Mouse (Mus musculus): ENCODE data around the gene Isoc2b. TPM values are rescaled to one million over a fixed set of nuclear protein-coding genes. Genes with fewer than 3 reads are reported as not detected.
A peak's percentile ranks its signal among the peaks of the same experiment; 100 is the strongest.
"Not testable (repeated sequence)": the region's sequence is repeated elsewhere in the genome, so short reads cannot be mapped to it uniquely, and the experiment has no call there.

Isoc2b gene
- polyA plus RNA-seq, 1 experiment from 2014 or later: 3.2 TPM

- peaks cover 19% of the 10 kb centered on the region for H3K4me1 ChIP-seq (replicated peaks)
- peak overlapping the region; percentile 34 for H3K4me3 ChIP-seq
- no peaks in the 10 kb centered on the region for H3K36me3 ChIP-seq
- no peaks in the 10 kb centered on the region for H3K27me3 ChIP-seq
- peak overlapping the region; percentile 41 for H3K9ac ChIP-seq
- H3K27ac ChIP-seq (replicated peaks): peak overlapping the region; percentile 62
- WGBS: 5% methylated on average over 19 of the region's 19 CpGs
- peak; percentile 83 for ATAC-seq (ENCODE audit: low FRiP score, low read depth)
- peak overlapping the region; percentile 62 for H3K4me2 ChIP-seq
- H3K9me3 ChIP-seq: no peaks in the 10 kb centered on the region
These were observed 29.8 kb upstream of the Isoc2b start for GRCm38 (mm10) chr7:4899649-4900522.

GRCm38 (mm10) chr7:4898851-4899648 lies 29.0 kb upstream of the Isoc2b start:
- H3K4me2 ChIP-seq: peak overlapping the region; percentile 62
- peak overlapping the region; percentile 34 for H3K4me3 ChIP-seq
- no peaks in the 10 kb centered on the region for H3K9me3 ChIP-seq
- peak; percentile 61; the same call in 1 of the 2 replicates for ATAC-seq (ENCODE audit: low FRiP score, low read depth)
- 18% methylated on average over 16 of the region's 18 CpGs for WGBS
- H3K4me1 ChIP-seq (replicated peaks): peaks cover 19% of the 10 kb centered on the region
- no peaks in the 10 kb centered on the region for H3K36me3 ChIP-seq
- peak overlapping the region; percentile 62 for H3K27ac ChIP-seq (replicated peaks)
- no peaks in the 10 kb centered on the region for H3K27me3 ChIP-seq
- H3K9ac ChIP-seq: peak overlapping the region; percentile 41

GRCm38 (mm10) chr7:4895186-4895585 lies 25.1 kb upstream of the Isoc2b start:
- WGBS: 62% methylated on average over 11 of the region's 11 CpGs
- no peak for ATAC-seq (ENCODE audit: low FRiP score, low read depth)
- Histone ChIP-seq H3K4me2 (no peak overlapping the region), H3K27me3 (no peaks in the 10 kb centered on the region), H3K36me3 (no peaks in the 10 kb centered on the region), H3K4me3 (no peak overlapping the region), H3K27ac (replicated peaks) (no peak overlapping the region), H3K9me3 (no peaks in the 10 kb centered on the region), H3K4me1 (replicated peaks) (peaks cover 13% of the 10 kb centered on the region), H3K9ac (no peak overlapping the region)

GRCm38 (mm10) chr7:4886680-4887079 lies 16.6 kb upstream of the Isoc2b start:
- Histone ChIP-seq H3K27me3 (no peaks in the 10 kb centered on the region), H3K4me3 (no peak overlapping the region), H3K9me3 (no peaks in the 10 kb centered on the region), H3K27ac (replicated peaks) (no peak overlapping the region), H3K4me1 (replicated peaks) (no peaks in the 10 kb centered on the region), H3K9ac (no peak overlapping the region), H3K4me2 (no peak overlapping the region), H3K36me3 (no peaks in the 10 kb centered on the region)
- no peak for ATAC-seq (ENCODE audit: low FRiP score, low read depth)
- 85% methylated on average over 4 of the region's 4 CpGs for WGBS

GRCm38 (mm10) chr7:4879036-4879435 lies 9.0 kb upstream of the Isoc2b start:
- H3K9ac ChIP-seq; H3K4me3 ChIP-seq; ATAC-seq (ENCODE audit: low FRiP score, low read depth); H3K9me3 ChIP-seq; H3K27me3 ChIP-seq; H3K36me3 ChIP-seq; H3K27ac ChIP-seq (replicated peaks); H3K4me2 ChIP-seq: not testable (repeated sequence)
- H3K4me1 ChIP-seq (replicated peaks): peaks cover 15% of the 10 kb centered on the region
- WGBS: 83% methylated on average over 1 of the region's 1 CpGs

- H3K27me3 ChIP-seq: no peaks in the 10 kb centered on the region
- H3K9me3 ChIP-seq: no peaks in the 10 kb centered on the region
- no peak overlapping the region; the same call in 1 of the 2 replicates for H3K4me2 ChIP-seq
- no peak overlapping the region for H3K9ac ChIP-seq
- no peak for ATAC-seq (ENCODE audit: low FRiP score, low read depth)
- H3K4me3 ChIP-seq: no peak overlapping the region
- peaks cover 15% of the 10 kb centered on the region for H3K4me1 ChIP-seq (replicated peaks)
- no peak overlapping the region for H3K27ac ChIP-seq (replicated peaks)
- no peaks in the 10 kb centered on the region for H3K36me3 ChIP-seq
These were observed 8.1 kb upstream of the Isoc2b start for GRCm38 (mm10) chr7:4878186-4878585.

- Histone ChIP-seq H3K9ac (peak overlapping the region; percentile 52), H3K4me2 (peak overlapping the region; percentile 87), H3K27ac (replicated peaks) (no peak overlapping the region), H3K4me3 (peak overlapping the region; percentile 60), H3K36me3 (no peaks in the 10 kb centered on the region), H3K9me3 (no peaks in the 10 kb centered on the region), H3K4me1 (replicated peaks) (peaks cover 15% of the 10 kb centered on the region), H3K27me3 (no peaks in the 10 kb centered on the region)
- ATAC-seq (ENCODE audit: low FRiP score, low read depth): no peak; the same call in 1 of the 2 replicates
- 6% methylated on average over 11 of the region's 11 CpGs for WGBS
These were observed 7.2 kb upstream of the Isoc2b start for GRCm38 (mm10) chr7:4877226-4877625.

- H3K4me1 ChIP-seq (replicated peaks): peaks cover 15% of the 10 kb centered on the region
- H3K9me3 ChIP-seq: no peaks in the 10 kb centered on the region
- H3K36me3 ChIP-seq: no peaks in the 10 kb centered on the region
- peak; percentile 99 for ATAC-seq (ENCODE audit: low FRiP score, low read depth)
- WGBS: 1% methylated on average over 19 of the region's 22 CpGs
- H3K27me3 ChIP-seq: no peaks in the 10 kb centered on the region
- H3K27ac ChIP-seq (replicated peaks): peak within 1 kb of the TSS; percentile 71
- H3K9ac ChIP-seq: peak within 1 kb of the TSS; percentile 52
- H3K4me2 ChIP-seq: peak within 1 kb of the TSS; percentile 87
- peak within 1 kb of the TSS; percentile 60 for H3K4me3 ChIP-seq
These were observed 6.7 kb upstream of the Isoc2b start, which contains the start of gene Isoc2a for GRCm38 (mm10) chr7:4876753-4877221. TSS of gene Isoc2a (plus strand) at chr7:4877153.

- H3K4me1 ChIP-seq (replicated peaks): peaks cover 12% of the 10 kb centered on the region
- H3K36me3 ChIP-seq: no peaks in the 10 kb centered on the region
- H3K9ac ChIP-seq: peak overlapping the region; percentile 59
- H3K4me3 ChIP-seq: peak overlapping the region; percentile 73
- no peak for ATAC-seq (ENCODE audit: low FRiP score, low read depth)
- H3K27me3 ChIP-seq: no peaks in the 10 kb centered on the region
- H3K9me3 ChIP-seq: no peaks in the 10 kb centered on the region
- peak overlapping the region; percentile 82 for H3K27ac ChIP-seq (replicated peaks)
- peak overlapping the region; percentile 74 for H3K4me2 ChIP-seq
- WGBS: 40% methylated on average over 10 of the region's 10 CpGs
These were observed 3.4 kb downstream of the Isoc2b start for GRCm38 (mm10) chr7:4866631-4867180.

GRCm38 (mm10) chr7:4865579-4866493 lies 4.2 kb downstream of the Isoc2b start:
- H3K36me3 ChIP-seq: no peaks in the 10 kb centered on the region
- H3K9me3 ChIP-seq: no peaks in the 10 kb centered on the region
- peak overlapping the region; percentile 74 for H3K4me2 ChIP-seq
- 3% methylated on average over 40 of the region's 40 CpGs for WGBS
- peak overlapping the region; percentile 73 for H3K4me3 ChIP-seq
- H3K27me3 ChIP-seq: no peaks in the 10 kb centered on the region
- H3K4me1 ChIP-seq (replicated peaks): peaks cover 12% of the 10 kb centered on the region
- peak overlapping the region; percentile 82 for H3K27ac ChIP-seq (replicated peaks)
- peak; percentile 100 for ATAC-seq (ENCODE audit: low FRiP score, low read depth)
- peak overlapping the region; percentile 59 for H3K9ac ChIP-seq

GRCm38 (mm10) chr7:4865090-4865489 lies 5.0 kb downstream of the Isoc2b start:
- Histone ChIP-seq H3K9ac (no peak overlapping the region), H3K4me2 (peak overlapping the region; percentile 74), H3K4me1 (replicated peaks) (peaks cover 12% of the 10 kb centered on the region), H3K4me3 (peak overlapping the region; percentile 73; the same call in 1 of the 2 replicates), H3K27me3 (no peaks in the 10 kb centered on the region), H3K36me3 (no peaks in the 10 kb centered on the region), H3K9me3 (no peaks in the 10 kb centered on the region), H3K27ac (replicated peaks) (no peak overlapping the region)
- 0 out of 2 replicates have a peak, but pooled peaks have one; percentile 27 for ATAC-seq (ENCODE audit: low FRiP score, low read depth)
- WGBS: 59% methylated on average over 5 of the region's 5 CpGs
